In genomic region chr6:53287562-53288381, GRCm38 (mm10) we compare ENCODE assay signal across 9 mouse cellular contexts. TPM values are rescaled to one million over a fixed set of nuclear protein-coding genes. Genes with fewer than 3 reads are reported as not detected.
DNase-seq lines count a peak whose midpoint lies in the region; ATAC-seq lines count a peak whose summit lies in the region.
"Had no signal": no experiment of that assay in that cellular context is flagged by ENCODE, and none has a peak within 500 bp of the region (broad histone marks: within the 10 kb centered on the region; RNA-seq: fewer than 3 reads in every experiment).

No protein-coding gene starts in this region.

- peak overlapping the region; percentile 66 for H3K9ac ChIP-seq in forebrain, embryonic 14.5 days (ENCODE audit: low read length)
- H3K9ac ChIP-seq in hindbrain, embryonic 11.5 days (ENCODE audit: low read depth, low read length), result peak overlapping the region; percentile 45
- H3K9ac ChIP-seq in limb, embryonic 15.5 days, result peak overlapping the region; percentile 70
- H3K9ac ChIP-seq in midbrain, embryonic 16.5 days (ENCODE audit: low read depth, low read length), result peak overlapping the region; percentile 43; the same call in 1 of the 2 replicates

- H3K36me3 ChIP-seq in forebrain, embryonic 14.5 days (ENCODE audit: control insufficient read depth, insufficient read depth, low read length), result no peaks in the 10 kb centered on the region
- no peaks in the 10 kb centered on the region for H3K36me3 ChIP-seq in hindbrain, embryonic 11.5 days (ENCODE audit: control insufficient read depth, insufficient read depth, low read length)
- no peaks in the 10 kb centered on the region for H3K36me3 ChIP-seq in limb, embryonic 15.5 days
- H3K36me3 ChIP-seq in midbrain, embryonic 16.5 days (ENCODE audit: control insufficient read depth, insufficient read depth, low read length), result no peaks in the 10 kb centered on the region
- H3K36me3 ChIP-seq: G1E had no signal

- peak; percentile 42; the same call in 1 of the 2 replicates for ATAC-seq in forebrain, embryonic 14.5 days
- peak; percentile 64 for ATAC-seq in hindbrain, embryonic 11.5 days (ENCODE audit: low FRiP score)
- peak; percentile 61; the same call in 1 of the 2 replicates for ATAC-seq in limb, embryonic 15.5 days (ENCODE audit: insufficient number of reproducible peaks, low FRiP score, low TSS enrichment, low read depth)
- ATAC-seq in midbrain, embryonic 16.5 days, result peak; percentile 81

- H3K4me3 ChIP-seq in forebrain, embryonic 14.5 days (ENCODE audit: low read depth, low read length), result peak overlapping the region; percentile 51
- H3K4me3 ChIP-seq in hindbrain, embryonic 11.5 days (ENCODE audit: low read depth, low read length), result peak overlapping the region; percentile 54
- peak overlapping the region; percentile 60 for H3K4me3 ChIP-seq in limb, embryonic 15.5 days
- peak overlapping the region; percentile 48 for H3K4me3 ChIP-seq in midbrain, embryonic 16.5 days (ENCODE audit: low read depth, low read length)

- H3K4me1 ChIP-seq in forebrain, embryonic 14.5 days (ENCODE audit: control insufficient read depth, insufficient read depth, low read length), result peaks cover 8% of the 10 kb centered on the region; the same call in 1 of the 2 replicates
- H3K4me1 ChIP-seq in hindbrain, embryonic 11.5 days (replicated peaks; ENCODE audit: control insufficient read depth, insufficient read depth, low read length), result no peaks in the 10 kb centered on the region
- H3K4me1 ChIP-seq in limb, embryonic 15.5 days, result peaks cover 33% of the 10 kb centered on the region
- H3K4me1 ChIP-seq in midbrain, embryonic 16.5 days (ENCODE audit: control insufficient read depth, insufficient read depth, low read length), result peaks cover 26% of the 10 kb centered on the region

- H3K27ac ChIP-seq in forebrain, embryonic 14.5 days (ENCODE audit: low read depth, low read length), result peak overlapping the region; percentile 65
- no peak overlapping the region for H3K27ac ChIP-seq in hindbrain, embryonic 11.5 days (ENCODE audit: low read depth, low read length)
- H3K27ac ChIP-seq in limb, embryonic 15.5 days, result peak overlapping the region; percentile 82
- H3K27ac ChIP-seq in midbrain, embryonic 16.5 days (ENCODE audit: low read length), result no peak overlapping the region

- DNase-seq in layer of hippocampus, adult 11-12 months (ENCODE audit: low spot score), result peak; percentile 9
- DNase-seq in layer of hippocampus, adult 18-20 months (ENCODE audit: low spot score in 2 of 2), result no peak
- peak; percentile 26 for DNase-seq in brain, adult 2 months (ENCODE audit: low read depth, low spot score)
- peak; percentile 62 for DNase-seq in forebrain, embryonic 14.5 days (ENCODE audit: low spot score)
- peak; percentile 70 for DNase-seq in hindbrain, embryonic 11.5 days (ENCODE audit: low spot score)
- DNase-seq in testis, postnatal 14 days (ENCODE audit: low spot score), result peak; percentile 13

- peaks cover 22% of the 10 kb centered on the region for H3K27me3 ChIP-seq in forebrain, embryonic 14.5 days (replicated peaks; ENCODE audit: control insufficient read depth, insufficient read depth, low read length)
- H3K27me3 ChIP-seq in hindbrain, embryonic 11.5 days (ENCODE audit: control insufficient read depth, insufficient read depth, low read length), result peaks cover 49% of the 10 kb centered on the region
- H3K27me3 ChIP-seq in limb, embryonic 15.5 days, result peaks cover 24% of the 10 kb centered on the region
- H3K27me3 ChIP-seq in midbrain, embryonic 16.5 days (ENCODE audit: control insufficient read depth, insufficient read depth, low read depth, low read length), result peaks cover 52% of the 10 kb centered on the region

- WGBS in forebrain, embryonic 14.5 days, result under 1% methylated on average over 63 of the region's 63 CpGs
- WGBS in hindbrain, embryonic 11.5 days, result under 1% methylated on average over 62 of the region's 63 CpGs
- under 1% methylated on average over 63 of the region's 63 CpGs for WGBS in limb, embryonic 15.5 days
- whole genome bisulfite sequencing in midbrain, embryonic 16.5 days, result under 1% methylated on average over 63 of the region's 63 CpGs

- no peaks in the 10 kb centered on the region for H3K9me3 ChIP-seq in forebrain, embryonic 14.5 days (replicated peaks; ENCODE audit: control insufficient read depth, low read length)
- H3K9me3 ChIP-seq in hindbrain, embryonic 11.5 days (ENCODE audit: control insufficient read depth, low read length), result no peaks in the 10 kb centered on the region
- no peaks in the 10 kb centered on the region for H3K9me3 ChIP-seq in limb, embryonic 15.5 days
- no peaks in the 10 kb centered on the region for H3K9me3 ChIP-seq in midbrain, embryonic 16.5 days (replicated peaks; ENCODE audit: control insufficient read depth, low read length, poor library complexity, severe bottlenecking)

- peak overlapping the region; percentile 90 for H3K4me2 ChIP-seq in forebrain, embryonic 14.5 days (ENCODE audit: low read length)
- peak overlapping the region; percentile 98 for H3K4me2 ChIP-seq in hindbrain, embryonic 11.5 days (replicated peaks; ENCODE audit: low read depth, low read length)
- peak overlapping the region; percentile 88 for H3K4me2 ChIP-seq in limb, embryonic 15.5 days
- H3K4me2 ChIP-seq in midbrain, embryonic 16.5 days (ENCODE audit: low read length), result peak overlapping the region; percentile 98

RNA-seq across cellular contexts. Expression of gene Creb5, which starts 0.7 kb away (rescaled TPM):
- total RNA-seq in layer of hippocampus, adult 18-20 months (2021), result 1 to 10 TPM; 2.6 to 3.2 TPM
- polyA plus RNA-seq in forebrain, embryonic 14.5 days (2014; fragmentation: Nextera tagmentation; extraction: Ambion mirVana), result 8.5 and 9.4 TPM in 2 replicates
- 4.5 and 5.5 TPM in 2 replicates for polyA plus RNA-seq in hindbrain, embryonic 11.5 days (2014; fragmentation: Nextera tagmentation; extraction: Ambion mirVana)
- 43.9 and 45.8 TPM in 2 replicates for polyA plus RNA-seq in limb, embryonic 15.5 days (2015; fragmentation: Nextera tagmentation; extraction: Ambion mirVana)
- 2.5 and 3.7 TPM in 2 replicates for polyA plus RNA-seq in midbrain, embryonic 16.5 days (2015; fragmentation: Nextera tagmentation; extraction: Ambion mirVana)
- polyA plus RNA-seq: G1E had no signal

Comparison
In these comparisons a context has a peak if more than half of its experiments do, and no peak if none do; other contexts are left out.
1. DNase-seq: peak in layer of hippocampus, adult 11-12 months (single experiment), brain, adult 2 months (single experiment), forebrain, embryonic 14.5 days (single experiment), hindbrain, embryonic 11.5 days (single experiment) and testis, postnatal 14 days (single experiment); none in layer of hippocampus, adult 18-20 months (0 of 2).
2. H3K27ac ChIP-seq: peak in forebrain, embryonic 14.5 days (single experiment) and limb, embryonic 15.5 days (single experiment); none in hindbrain, embryonic 11.5 days (single experiment) and midbrain, embryonic 16.5 days (single experiment).
3. Peak in every context shown above with its lines, with median percentiles within 50 percentile points of each other: ATAC-seq, H3K4me2 ChIP-seq, H3K4me3 ChIP-seq and H3K9ac ChIP-seq.